Mouse (Mus musculus) midbrain, embryonic 10.5 days (tissue): ENCODE results near the gene Cdh22. TPM values are rescaled to one million over a fixed set of nuclear protein-coding genes. Genes with fewer than 3 reads are reported as not detected.
A peak's percentile ranks its signal among the peaks of the same experiment; 100 is the strongest.

ENCODE experiments used
- DNase-seq: peaks from one replicate; pipeline ENCODE4 v3.0.0-alpha.2; 2017; ENCODE audit warnings: low spot score
- H3K27ac ChIP-seq: fragments of 300-500 bp; sonication (generic); replicated peaks from 2 replicates; pipeline ENCODE4 v1.5.1; 2016; ENCODE audit warnings: mild to moderate bottlenecking
- H3K27me3 ChIP-seq: fragments of 300-500 bp; sonication (generic); 2 replicates; pipeline ENCODE4 v1.6.1; 2016; ENCODE audit warnings: low read depth, mild to moderate bottlenecking; ENCODE audit not compliant: poor library complexity, severe bottlenecking
- H3K36me3 ChIP-seq: fragments of 300-500 bp; sonication (generic); 2 replicates; pipeline ENCODE4 v1.6.1; 2016; ENCODE audit warnings: mild to moderate bottlenecking, moderate library complexity
- H3K4me1 ChIP-seq: fragments of 300-500 bp; sonication (generic); 2 replicates; pipeline ENCODE4 v1.6.1; 2016
- H3K4me3 ChIP-seq: fragments of 300-500 bp; sonication (generic); 2 replicates; pipeline ENCODE4 v1.5.1; 2016; ENCODE audit warnings: mild to moderate bottlenecking, moderate library complexity
- H3K9me3 ChIP-seq: fragments of 300-500 bp; sonication (generic); replicated peaks from 2 replicates; pipeline ENCODE4 v1.6.1; 2016; ENCODE audit warnings: mild to moderate bottlenecking
- WGBS: fragments of 180-500 bp; shearing (Covaris S2); methylation state at CpG from one replicate; pipeline ENCODE4 v1.1.7; 2016; 5-methylcytosine and 5-hydroxymethylcytosine counted together
- polyA plus RNA-seq: library from polyadenylated mRNA; unstranded; fragments of >200 nt; fragmentation: Nextera tagmentation; extraction: Ambion mirVana; gene quantifications from 2 replicates; pipeline ENCODE4 v1.2.1, GENCODE M21; 2016

Cdh22 gene
- polyA plus RNA-seq, 1 experiment from 2014 or later, result 3.9 TPM

DNA sequence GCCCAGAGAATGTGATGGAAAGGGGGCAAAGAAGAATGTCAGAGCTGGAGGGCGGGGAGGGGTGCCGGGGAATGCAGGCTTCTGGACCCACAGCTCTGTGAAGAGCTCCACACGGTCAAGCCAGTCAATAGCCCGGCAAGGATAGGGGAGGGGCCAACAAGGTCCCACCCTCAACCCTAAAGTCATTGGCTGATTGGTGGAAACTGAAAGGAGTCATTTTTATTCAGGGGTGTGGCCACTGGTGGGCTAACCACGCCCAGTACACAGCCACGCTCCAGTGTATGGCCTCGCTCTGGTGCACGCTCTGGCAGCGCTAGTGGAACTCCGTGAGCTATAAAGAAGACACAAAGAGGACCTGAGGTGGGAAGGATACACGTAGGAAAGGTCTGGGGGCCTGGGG lies 120.9 kb downstream of the Cdh22 start:
- Histone ChIP-seq H3K36me3 (no peaks in the 10 kb centered on the region), H3K4me1 (peaks cover 51% of the 10 kb centered on the region), H3K27ac (no peak overlapping the region), H3K27me3 (peaks cover 100% of the 10 kb centered on the region), H3K9me3 (no peaks in the 10 kb centered on the region), H3K4me3 (no peak overlapping the region)
- DNase-seq, result peak; percentile 63
- WGBS, result 23% methylated on average over 11 of the region's 11 CpGs

DNA sequence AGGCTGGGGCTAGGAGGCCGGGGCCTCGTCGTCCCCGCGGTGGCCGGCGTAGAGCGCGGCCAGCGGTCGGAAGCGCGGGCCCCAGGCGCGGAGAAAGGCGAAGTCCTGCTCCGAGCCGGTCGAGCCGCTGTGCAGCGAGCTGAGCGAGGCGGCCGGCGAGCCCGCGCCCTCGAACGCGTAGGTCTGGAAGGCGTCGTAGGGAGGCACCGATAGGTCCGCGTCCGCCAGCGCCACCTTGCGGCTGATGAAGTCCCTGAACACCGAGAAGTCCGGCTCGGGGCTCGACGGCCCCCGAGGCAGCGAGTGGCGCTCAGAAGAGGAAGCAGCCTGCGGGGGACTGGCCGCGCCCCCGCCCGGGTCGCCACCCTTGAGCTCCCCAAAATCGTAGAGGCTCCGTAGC lies 122.5 kb downstream of the Cdh22 start:
- Histone ChIP-seq H3K36me3 (no peaks in the 10 kb centered on the region), H3K27ac (peak overlapping the region; percentile 35), H3K9me3 (no peaks in the 10 kb centered on the region), H3K4me3 (peak overlapping the region; percentile 24), H3K4me1 (peaks cover 51% of the 10 kb centered on the region), H3K27me3 (peaks cover 100% of the 10 kb centered on the region)
- under 1% methylated on average over 54 of the region's 54 CpGs for WGBS
- peak; percentile 87 for DNase-seq

DNA sequence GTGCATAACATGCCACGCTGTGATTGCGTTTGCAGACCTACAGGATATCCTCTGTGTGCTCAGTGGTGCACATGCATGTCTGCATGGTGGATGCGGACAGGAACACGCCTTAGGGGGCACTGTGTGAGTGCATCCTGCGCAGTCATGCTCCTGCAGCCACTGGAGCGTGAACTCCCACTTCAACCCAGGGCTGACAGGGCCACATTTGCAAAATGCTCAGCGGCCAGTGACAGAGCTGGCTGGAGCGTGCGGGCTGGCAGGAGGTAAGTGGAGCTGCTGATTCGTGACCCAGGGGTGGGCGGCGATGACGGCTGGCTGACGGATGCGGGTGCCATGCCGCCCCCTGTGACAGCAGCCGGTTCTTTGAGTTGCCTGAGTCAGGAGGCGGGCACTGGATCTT lies 128.1 kb downstream of the Cdh22 start:
- no peaks in the 10 kb centered on the region for H3K36me3 ChIP-seq
- no peak for DNase-seq
- H3K9me3 ChIP-seq, result no peaks in the 10 kb centered on the region
- H3K4me3 ChIP-seq, result no peak overlapping the region
- WGBS, result 28% methylated on average over 18 of the region's 18 CpGs
- H3K27me3 ChIP-seq, result peaks cover 93% of the 10 kb centered on the region
- H3K27ac ChIP-seq, result peak overlapping the region; percentile 14; the same call in 1 of the 2 replicates
- H3K4me1 ChIP-seq, result peaks cover 21% of the 10 kb centered on the region

DNA sequence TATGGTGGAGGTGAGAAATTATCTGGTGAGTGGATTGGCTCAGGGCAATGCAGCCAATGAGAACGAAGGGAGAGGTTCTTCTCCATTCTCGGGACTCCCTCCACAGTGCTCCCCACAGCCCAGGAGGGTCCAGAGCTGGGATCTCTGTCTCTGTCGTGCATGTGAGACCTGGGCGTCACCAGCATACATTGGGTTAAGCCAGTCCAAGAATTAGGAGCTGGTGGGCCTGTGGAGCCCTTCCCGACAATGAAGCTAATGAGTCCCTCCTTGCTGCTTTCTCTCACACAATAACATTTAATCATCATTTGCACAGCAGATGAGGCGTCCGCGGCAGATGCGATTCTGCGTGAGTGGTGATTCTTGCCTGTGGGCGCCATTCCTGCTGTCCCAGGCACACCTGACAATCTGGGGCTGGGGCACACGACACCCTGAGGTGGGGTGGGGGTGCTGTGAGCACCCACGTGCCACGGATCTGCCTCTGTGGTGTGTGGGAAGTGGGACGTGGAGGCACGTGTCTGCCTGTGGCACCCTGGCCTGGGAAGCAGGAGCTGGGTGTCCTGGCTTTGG lies 129.1 kb downstream of the Cdh22 start:
- peaks cover 92% of the 10 kb centered on the region for H3K27me3 ChIP-seq

DNA sequence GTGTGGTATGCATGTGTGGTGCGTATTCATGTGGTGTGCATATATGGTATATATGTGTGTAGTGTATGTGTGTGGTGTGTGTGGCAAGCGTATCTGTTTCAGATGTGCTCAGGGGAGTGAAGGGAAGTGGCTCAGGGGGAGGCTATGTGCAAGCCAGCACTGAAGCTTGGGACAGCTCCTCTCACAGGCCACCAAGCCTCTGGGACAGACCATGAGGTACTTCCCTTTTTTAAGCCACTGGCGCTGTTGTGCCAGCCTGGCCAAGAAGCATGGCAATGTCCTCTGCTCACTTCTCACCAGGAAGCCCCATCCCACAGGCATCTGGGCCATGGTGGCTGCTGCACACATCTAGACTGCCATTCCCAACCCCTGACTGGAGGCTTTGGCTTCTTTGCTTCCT lies 131.7 kb downstream of the Cdh22 start:
- H3K27me3 ChIP-seq, result peaks cover 88% of the 10 kb centered on the region
- no peak for DNase-seq
- no peaks in the 10 kb centered on the region for H3K9me3 ChIP-seq
- H3K36me3 ChIP-seq, result no peaks in the 10 kb centered on the region
- H3K27ac ChIP-seq, result no peak overlapping the region
- 82% methylated on average over 3 of the region's 3 CpGs for WGBS
- H3K4me3 ChIP-seq, result no peak overlapping the region
- H3K4me1 ChIP-seq, result peaks cover 44% of the 10 kb centered on the region

More for the DNA sequence above, 129.1 kb downstream of the Cdh22 start:
- DNase-seq, result no peak
- H3K36me3 ChIP-seq, result no peaks in the 10 kb centered on the region
- WGBS, result 75% methylated on average over 16 of the region's 16 CpGs
- H3K4me3 ChIP-seq, result no peak overlapping the region
- no peaks in the 10 kb centered on the region for H3K9me3 ChIP-seq
- H3K27ac ChIP-seq, result no peak overlapping the region
- H3K4me1 ChIP-seq, result peaks cover 31% of the 10 kb centered on the region

DNA sequence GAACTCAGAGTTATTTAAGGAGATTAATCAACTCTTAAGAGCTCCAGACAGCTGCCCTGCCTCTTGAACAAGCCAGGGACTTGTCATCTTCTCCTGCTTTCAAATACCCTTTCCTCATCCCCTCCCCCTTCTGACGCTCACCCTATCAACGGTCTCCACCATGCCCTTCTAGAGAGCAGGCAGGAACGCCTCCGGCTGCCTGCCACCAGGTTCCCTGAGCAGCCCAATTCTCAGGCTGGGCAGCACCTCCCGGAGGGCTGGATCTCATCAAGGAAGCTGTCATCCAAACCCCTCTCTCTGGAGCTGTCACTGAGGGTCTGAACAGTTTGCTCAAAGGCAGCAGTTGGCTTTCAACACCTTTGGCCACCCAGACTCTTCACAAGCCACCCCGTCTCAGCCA lies 133.9 kb downstream of the Cdh22 start:
- H3K4me3 ChIP-seq, result no peak overlapping the region
- peaks cover 87% of the 10 kb centered on the region for H3K27me3 ChIP-seq
- no peaks in the 10 kb centered on the region for H3K9me3 ChIP-seq
- WGBS, result 14% methylated on average over 6 of the region's 6 CpGs
- no peak overlapping the region for H3K27ac ChIP-seq
- no peaks in the 10 kb centered on the region for H3K36me3 ChIP-seq
- peaks cover 45% of the 10 kb centered on the region for H3K4me1 ChIP-seq
- no peak for DNase-seq

DNA sequence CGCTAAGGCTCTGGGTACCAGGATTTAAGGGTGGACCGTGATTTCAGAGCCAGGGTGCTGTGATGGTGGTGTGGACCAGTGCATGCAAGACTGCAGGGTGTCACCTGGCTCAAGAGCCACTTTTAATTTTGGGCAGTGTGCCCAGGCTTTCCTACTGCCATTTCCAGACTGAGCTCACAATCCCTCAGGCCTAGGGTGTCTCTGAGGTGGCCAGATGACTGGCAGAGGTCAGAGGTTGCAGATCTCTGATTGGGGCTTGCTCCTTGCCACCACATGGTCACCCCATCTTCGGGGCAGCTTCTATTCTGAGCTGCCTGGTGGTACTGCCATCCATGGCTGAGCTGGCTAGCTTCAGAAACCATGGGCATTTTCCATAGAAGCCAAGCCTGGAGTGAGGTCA lies 135.8 kb downstream of the Cdh22 start:
- H3K27me3 ChIP-seq, result peaks cover 84% of the 10 kb centered on the region

DNA sequence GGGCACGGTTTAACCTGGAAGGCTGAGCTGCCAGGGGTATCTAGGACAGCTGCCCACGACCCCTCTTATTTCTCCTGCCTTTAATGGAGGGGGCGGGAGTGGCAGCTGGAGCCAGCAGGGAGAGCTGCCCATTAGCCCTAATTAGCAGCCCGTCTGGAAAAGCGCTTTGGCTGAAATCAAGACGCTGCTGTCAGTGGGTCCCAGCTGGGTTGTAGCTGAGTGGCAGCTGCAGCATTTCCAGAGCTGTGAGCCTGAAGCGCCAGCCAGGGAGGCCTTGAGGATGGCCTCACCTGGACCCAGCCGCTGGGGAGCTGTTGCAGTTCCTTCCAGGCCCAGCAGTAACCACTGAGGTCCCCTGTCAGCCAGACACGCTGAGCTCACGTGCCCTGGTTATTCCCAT lies 138.3 kb downstream of the Cdh22 start:
- Histone ChIP-seq H3K9me3 (no peaks in the 10 kb centered on the region), H3K4me3 (no peak overlapping the region), H3K27me3 (peaks cover 67% of the 10 kb centered on the region), H3K36me3 (no peaks in the 10 kb centered on the region), H3K4me1 (peaks cover 58% of the 10 kb centered on the region), H3K27ac (peak overlapping the region; percentile 52; the same call in 1 of the 2 replicates)
- DNase-seq, result no peak
- WGBS, result 34% methylated on average over 10 of the region's 10 CpGs

More for the DNA sequence above, 135.8 kb downstream of the Cdh22 start:
- H3K4me3 ChIP-seq, result no peak overlapping the region
- peaks cover 51% of the 10 kb centered on the region for H3K4me1 ChIP-seq
- no peak overlapping the region for H3K27ac ChIP-seq
- WGBS, result 86% methylated on average over 3 of the region's 3 CpGs
- H3K9me3 ChIP-seq, result no peaks in the 10 kb centered on the region
- no peak for DNase-seq
- H3K36me3 ChIP-seq, result no peaks in the 10 kb centered on the region

DNA sequence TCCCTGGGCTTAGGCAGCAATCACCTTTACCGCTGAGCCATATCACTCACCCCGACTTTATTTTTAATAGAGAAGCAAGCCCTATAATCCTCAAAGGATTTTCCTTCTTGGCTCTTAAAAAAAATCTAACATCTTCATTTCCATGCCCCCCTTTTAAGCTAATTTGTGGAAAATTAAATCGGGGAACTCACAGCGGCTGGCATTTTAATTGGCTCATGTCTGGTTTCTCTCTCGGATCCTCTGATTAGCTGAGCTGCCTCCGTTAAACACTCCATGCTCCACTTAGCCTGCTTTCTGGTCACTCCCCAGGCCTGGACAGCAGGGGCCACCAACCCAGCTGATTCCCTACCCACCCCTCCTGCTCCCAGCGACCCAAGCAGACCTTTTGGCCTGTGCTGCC lies 142.3 kb downstream of the Cdh22 start:
- Histone ChIP-seq H3K36me3 (no peaks in the 10 kb centered on the region), H3K4me1 (peaks cover 32% of the 10 kb centered on the region), H3K9me3 (no peaks in the 10 kb centered on the region), H3K27ac (0 out of 2 replicates have a peak overlapping the region, but pooled peaks have one; percentile 13), H3K27me3 (peaks cover 47% of the 10 kb centered on the region), H3K4me3 (no peak overlapping the region)
- no peak for DNase-seq
- WGBS, result 67% methylated on average over 7 of the region's 7 CpGs

DNA sequence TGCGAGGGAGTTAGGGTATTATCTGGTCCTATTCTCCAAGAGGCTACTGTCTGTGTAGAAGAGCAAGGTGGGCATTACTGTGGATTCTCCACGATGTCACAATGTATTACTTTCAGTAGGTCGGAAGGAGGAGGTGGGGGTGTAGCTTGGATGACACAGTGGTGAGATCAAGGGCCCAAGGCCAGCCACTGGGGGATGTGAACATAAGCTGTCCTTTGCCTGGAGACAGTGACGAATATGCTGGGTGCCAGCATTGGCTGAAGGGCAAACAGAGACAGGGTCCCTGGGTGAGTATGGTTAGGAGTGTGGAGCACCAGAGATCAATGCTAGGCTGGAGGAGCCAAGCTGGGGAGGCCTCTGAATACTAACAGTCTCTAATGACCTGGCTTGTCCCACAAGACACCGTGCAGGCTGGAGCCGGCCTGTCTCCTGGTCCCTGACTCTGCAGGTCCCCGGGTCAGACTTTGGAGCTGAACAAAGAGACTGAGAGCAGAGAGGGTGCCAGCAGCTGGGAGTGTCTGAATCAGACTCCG lies 143.2 kb downstream of the Cdh22 start:
- no peaks in the 10 kb centered on the region for H3K9me3 ChIP-seq
- DNase-seq, result no peak
- H3K4me1 ChIP-seq, result peaks cover 24% of the 10 kb centered on the region
- H3K4me3 ChIP-seq, result no peak overlapping the region
- WGBS, result 77% methylated on average over 8 of the region's 8 CpGs
- H3K36me3 ChIP-seq, result no peaks in the 10 kb centered on the region
- peaks cover 39% of the 10 kb centered on the region for H3K27me3 ChIP-seq
- peak overlapping the region; percentile 23; the same call in 1 of the 2 replicates for H3K27ac ChIP-seq

DNA sequence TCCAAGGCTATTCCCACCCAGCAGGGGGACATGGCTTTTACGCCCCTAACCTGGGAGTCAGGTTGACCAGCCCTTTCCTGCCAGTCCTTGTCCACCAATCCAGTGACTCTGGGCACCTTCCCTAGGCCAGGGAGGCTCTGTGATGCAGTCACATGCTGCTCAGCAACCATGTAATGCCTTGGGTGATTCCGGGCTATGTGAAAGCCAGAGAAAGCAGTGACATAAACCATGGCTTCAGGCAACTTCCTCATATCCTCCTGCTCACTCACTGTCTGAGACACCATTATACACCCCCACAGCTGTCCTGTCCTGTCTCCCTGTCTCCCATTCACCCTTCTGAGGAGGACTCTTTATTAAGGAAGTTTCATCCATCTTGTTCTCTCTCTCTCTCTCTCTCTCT lies 144.0 kb downstream of the Cdh22 start, which contains the start of gene 1700025C18Rik:
Gene 1700025C18Rik, minus strand, starts transcription at position 101 of the 400 bp plus-strand sequence.
- Histone ChIP-seq H3K36me3 (no peaks in the 10 kb centered on the region), H3K4me1 (peaks cover 18% of the 10 kb centered on the region), H3K27ac (peak within 1 kb of the TSS; percentile 23; the same call in 1 of the 2 replicates), H3K9me3 (no peaks in the 10 kb centered on the region), H3K4me3 (no peak within 1 kb of the TSS), H3K27me3 (peaks cover 30% of the 10 kb centered on the region)
- 88% methylated on average over 2 of the region's 2 CpGs for WGBS
- DNase-seq, result no peak

DNA sequence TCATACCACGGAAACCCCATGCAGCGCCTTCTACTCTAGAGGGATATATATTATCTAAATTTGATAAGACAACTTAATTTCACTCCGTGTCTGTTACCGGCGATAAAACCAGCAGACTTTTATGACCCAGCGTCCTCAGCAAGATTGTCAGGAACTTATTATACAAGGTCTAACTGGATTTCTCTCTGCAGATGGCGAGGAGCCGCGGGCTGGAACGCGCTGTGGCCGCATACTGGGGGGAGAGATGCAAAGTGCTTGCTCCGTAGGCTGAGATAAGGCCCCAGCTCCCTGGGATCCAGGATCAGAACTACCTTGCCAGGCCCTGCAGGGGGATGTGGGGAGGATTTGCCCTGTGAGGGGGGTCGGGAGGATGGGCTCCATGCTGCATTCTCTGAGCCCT lies 145.2 kb downstream of the Cdh22 start:
- no peaks in the 10 kb centered on the region for H3K9me3 ChIP-seq
- no peak overlapping the region for H3K4me3 ChIP-seq
- peaks cover 24% of the 10 kb centered on the region for H3K27me3 ChIP-seq
- no peak for DNase-seq
- no peak overlapping the region for H3K27ac ChIP-seq
- WGBS, result 48% methylated on average over 14 of the region's 14 CpGs
- H3K4me1 ChIP-seq, result peaks cover 14% of the 10 kb centered on the region
- no peaks in the 10 kb centered on the region for H3K36me3 ChIP-seq

DNA sequence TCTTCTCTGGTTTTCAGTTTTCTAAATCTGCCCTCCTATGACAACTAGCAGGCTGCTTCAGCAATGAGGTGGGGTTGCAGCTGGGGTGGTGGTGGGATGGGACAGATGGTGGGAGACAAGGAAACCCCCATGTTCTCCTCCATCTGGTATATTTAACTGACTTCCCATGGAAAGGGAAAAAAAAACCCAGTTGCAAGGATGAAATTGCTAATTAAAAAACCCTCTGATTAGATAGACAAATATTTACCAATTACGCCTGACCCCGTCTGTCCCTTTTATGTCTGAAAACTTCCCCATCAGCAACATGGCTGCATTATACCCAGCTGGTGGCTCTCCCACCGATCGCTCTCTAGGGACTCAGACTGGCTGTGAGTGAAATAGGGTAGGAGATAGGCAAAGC lies 148.0 kb downstream of the Cdh22 start:
- Histone ChIP-seq H3K27ac (no peak overlapping the region), H3K4me1 (peaks cover 7% of the 10 kb centered on the region), H3K9me3 (no peaks in the 10 kb centered on the region), H3K36me3 (no peaks in the 10 kb centered on the region), H3K4me3 (no peak overlapping the region), H3K27me3 (peaks cover 24% of the 10 kb centered on the region)
- 82% methylated on average over 4 of the region's 4 CpGs for WGBS
- DNase-seq, result no peak
